Mouse (Mus musculus): ENCODE results near the gene Bcor. TPM values are rescaled to one million over a fixed set of nuclear protein-coding genes. Genes with fewer than 3 reads are reported as not detected.

Gene Bcor
- polyA plus RNA-seq, 1 experiment from 2014 or later: 23.5 TPM

GRCm38 (mm10) chrX:12046676-12047075 lies 113.5 kb downstream of the Bcor start:
- 46% methylated on average over 13 of the region's 13 CpGs for WGBS
- H3K36me3 ChIP-seq (ENCODE audit: control insufficient read depth, insufficient read depth, low read length): no peaks in the 10 kb centered on the region; the same call in 1 of the 2 replicates
- no peak for ATAC-seq (replicated peaks; ENCODE audit: low FRiP score)
- no peak overlapping the region for H3K4me3 ChIP-seq (ENCODE audit: low read depth, low read length)
- no peaks in the 10 kb centered on the region for H3K9me3 ChIP-seq (ENCODE audit: control insufficient read depth, low read length)
- peaks cover 2% of the 10 kb centered on the region; the same call in 1 of the 2 replicates for H3K4me1 ChIP-seq (replicated peaks; ENCODE audit: control insufficient read depth, insufficient read depth, low read length)
- no peaks in the 10 kb centered on the region for H3K27me3 ChIP-seq (ENCODE audit: control insufficient read depth, insufficient read depth, low read length)
- H3K4me2 ChIP-seq (ENCODE audit: low read depth, low read length, severe bottlenecking): no peak overlapping the region
- no peak overlapping the region for H3K27ac ChIP-seq (ENCODE audit: low read depth, low read length)
- H3K9ac ChIP-seq (ENCODE audit: low read length): no peak overlapping the region
- DNase-seq (ENCODE audit: low spot score): no peak

GRCm38 (mm10) chrX:12043352-12043751 lies 116.8 kb downstream of the Bcor start:
- DNase-seq (ENCODE audit: low spot score) (no peak), ATAC-seq (replicated peaks; ENCODE audit: low FRiP score) (no peak)
- Histone ChIP-seq H3K27me3 (ENCODE audit: control insufficient read depth, insufficient read depth, low read length) (no peaks in the 10 kb centered on the region), H3K36me3 (ENCODE audit: control insufficient read depth, insufficient read depth, low read length) (no peaks in the 10 kb centered on the region; the same call in 1 of the 2 replicates), H3K4me2 (ENCODE audit: low read depth, low read length, severe bottlenecking) (no peak overlapping the region), H3K4me3 (ENCODE audit: low read depth, low read length) (no peak overlapping the region), H3K9ac (ENCODE audit: low read length) (no peak overlapping the region), H3K27ac (ENCODE audit: low read depth, low read length) (no peak overlapping the region), H3K4me1 (replicated peaks; ENCODE audit: control insufficient read depth, insufficient read depth, low read length) (peaks cover 2% of the 10 kb centered on the region; the same call in 1 of the 2 replicates), H3K9me3 (ENCODE audit: control insufficient read depth, low read length) (no peaks in the 10 kb centered on the region)
- WGBS: 81% methylated on average over 14 of the region's 14 CpGs

GRCm38 (mm10) chrX:12041453-12041852 lies 118.7 kb downstream of the Bcor start:
- Histone ChIP-seq H3K4me3 (ENCODE audit: low read depth, low read length) (no peak overlapping the region), H3K9ac (ENCODE audit: low read length) (no peak overlapping the region), H3K27ac (ENCODE audit: low read depth, low read length) (no peak overlapping the region), H3K36me3 (ENCODE audit: control insufficient read depth, insufficient read depth, low read length) (no peaks in the 10 kb centered on the region; the same call in 1 of the 2 replicates), H3K9me3 (ENCODE audit: control insufficient read depth, low read length) (no peaks in the 10 kb centered on the region), H3K27me3 (ENCODE audit: control insufficient read depth, insufficient read depth, low read length) (no peaks in the 10 kb centered on the region), H3K4me2 (ENCODE audit: low read depth, low read length, severe bottlenecking) (no peak overlapping the region), H3K4me1 (replicated peaks; ENCODE audit: control insufficient read depth, insufficient read depth, low read length) (no peaks in the 10 kb centered on the region)
- ATAC-seq (replicated peaks; ENCODE audit: low FRiP score) (no peak), DNase-seq (ENCODE audit: low spot score) (no peak)
- WGBS: 94% methylated on average over 5 of the region's 5 CpGs

- no peaks in the 10 kb centered on the region for H3K9me3 ChIP-seq (ENCODE audit: control insufficient read depth, low read length)
- 59% methylated on average over 15 of the region's 15 CpGs for WGBS
- no peaks in the 10 kb centered on the region for H3K4me1 ChIP-seq (replicated peaks; ENCODE audit: control insufficient read depth, insufficient read depth, low read length)
- DNase-seq (ENCODE audit: low spot score): no peak
- no peak overlapping the region for H3K4me2 ChIP-seq (ENCODE audit: low read depth, low read length, severe bottlenecking)
- H3K9ac ChIP-seq (ENCODE audit: low read length): no peak overlapping the region
- H3K36me3 ChIP-seq (ENCODE audit: control insufficient read depth, insufficient read depth, low read length): no peaks in the 10 kb centered on the region
- no peak overlapping the region for H3K27ac ChIP-seq (ENCODE audit: low read depth, low read length)
- ATAC-seq (replicated peaks; ENCODE audit: low FRiP score): no peak
- no peaks in the 10 kb centered on the region for H3K27me3 ChIP-seq (ENCODE audit: control insufficient read depth, insufficient read depth, low read length)
- no peak overlapping the region for H3K4me3 ChIP-seq (ENCODE audit: low read depth, low read length)
Measured at GRCm38 (mm10) chrX:12014726-12015464, 145.3 kb downstream of the Bcor start.

- DNase-seq (ENCODE audit: low spot score) (no peak), ATAC-seq (replicated peaks; ENCODE audit: low FRiP score) (no peak)
- Histone ChIP-seq H3K4me1 (replicated peaks; ENCODE audit: control insufficient read depth, insufficient read depth, low read length) (peaks cover 2% of the 10 kb centered on the region; the same call in 1 of the 2 replicates), H3K9me3 (ENCODE audit: control insufficient read depth, low read length) (no peaks in the 10 kb centered on the region), H3K4me3 (ENCODE audit: low read depth, low read length) (no peak overlapping the region), H3K36me3 (ENCODE audit: control insufficient read depth, insufficient read depth, low read length) (no peaks in the 10 kb centered on the region), H3K27me3 (ENCODE audit: control insufficient read depth, insufficient read depth, low read length) (peaks cover 22% of the 10 kb centered on the region), H3K4me2 (ENCODE audit: low read depth, low read length, severe bottlenecking) (no peak overlapping the region), H3K9ac (ENCODE audit: low read length) (no peak overlapping the region), H3K27ac (ENCODE audit: low read depth, low read length) (no peak overlapping the region)
- WGBS: 77% methylated on average over 1 of the region's 1 CpGs
Measured at GRCm38 (mm10) chrX:12010660-12011059, 149.5 kb downstream of the Bcor start.

- Histone ChIP-seq H3K4me1 (replicated peaks; ENCODE audit: control insufficient read depth, insufficient read depth, low read length) (peaks cover 8% of the 10 kb centered on the region; the same call in 1 of the 2 replicates), H3K4me2 (ENCODE audit: low read depth, low read length, severe bottlenecking) (no peak overlapping the region), H3K27ac (ENCODE audit: low read depth, low read length) (no peak overlapping the region), H3K9me3 (ENCODE audit: control insufficient read depth, low read length) (no peaks in the 10 kb centered on the region), H3K4me3 (ENCODE audit: low read depth, low read length) (no peak overlapping the region), H3K9ac (ENCODE audit: low read length) (no peak overlapping the region), H3K27me3 (ENCODE audit: control insufficient read depth, insufficient read depth, low read length) (peaks cover 39% of the 10 kb centered on the region), H3K36me3 (ENCODE audit: control insufficient read depth, insufficient read depth, low read length) (no peaks in the 10 kb centered on the region)
- DNase-seq (ENCODE audit: low spot score): no peak
- no peak for ATAC-seq (replicated peaks; ENCODE audit: low FRiP score)
- 54% methylated on average over 3 of the region's 3 CpGs for WGBS
Measured at GRCm38 (mm10) chrX:12009046-12009445, 151.1 kb downstream of the Bcor start.

GRCm38 (mm10) chrX:12007832-12008540 lies 152.2 kb downstream of the Bcor start:
- 7% methylated on average over 11 of the region's 11 CpGs for WGBS
- no peak overlapping the region; the same call in 1 of the 2 replicates for H3K27ac ChIP-seq (ENCODE audit: low read depth, low read length)
- ATAC-seq (replicated peaks; ENCODE audit: low FRiP score): no peak

GRCm38 (mm10) chrX:12006882-12007753 lies 153.0 kb downstream of the Bcor start:
- peak; percentile 87 for DNase-seq (ENCODE audit: low spot score)
- under 1% methylated on average over 40 of the region's 75 CpGs for WGBS
- H3K4me1 ChIP-seq (replicated peaks; ENCODE audit: control insufficient read depth, insufficient read depth, low read length): peaks cover 12% of the 10 kb centered on the region; the same call in 1 of the 2 replicates
- no peaks in the 10 kb centered on the region for H3K36me3 ChIP-seq (ENCODE audit: control insufficient read depth, insufficient read depth, low read length)
- peak overlapping the region; percentile 46 for H3K9ac ChIP-seq (ENCODE audit: low read length)
- H3K9me3 ChIP-seq (ENCODE audit: control insufficient read depth, low read length): no peaks in the 10 kb centered on the region
- peak overlapping the region; percentile 63 for H3K4me2 ChIP-seq (ENCODE audit: low read depth, low read length, severe bottlenecking)
- ATAC-seq (replicated peaks; ENCODE audit: low FRiP score): peak; percentile 83
- peak overlapping the region; percentile 27 for H3K4me3 ChIP-seq (ENCODE audit: low read depth, low read length)
- peak overlapping the region; percentile 84 for H3K27ac ChIP-seq (ENCODE audit: low read depth, low read length)
- peaks cover 43% of the 10 kb centered on the region for H3K27me3 ChIP-seq (ENCODE audit: control insufficient read depth, insufficient read depth, low read length)

More at GRCm38 (mm10) chrX:12007832-12008540, 152.2 kb downstream of the Bcor start:
- Histone ChIP-seq H3K4me2 (ENCODE audit: low read depth, low read length, severe bottlenecking) (peak overlapping the region; percentile 63), H3K27me3 (ENCODE audit: control insufficient read depth, insufficient read depth, low read length) (peaks cover 42% of the 10 kb centered on the region), H3K4me3 (ENCODE audit: low read depth, low read length) (no peak overlapping the region), H3K4me1 (replicated peaks; ENCODE audit: control insufficient read depth, insufficient read depth, low read length) (peaks cover 12% of the 10 kb centered on the region; the same call in 1 of the 2 replicates), H3K9me3 (ENCODE audit: control insufficient read depth, low read length) (no peaks in the 10 kb centered on the region), H3K9ac (ENCODE audit: low read length) (no peak overlapping the region), H3K36me3 (ENCODE audit: control insufficient read depth, insufficient read depth, low read length) (no peaks in the 10 kb centered on the region)
- no peak for DNase-seq (ENCODE audit: low spot score)
